Mouse (Mus musculus) intestine, postnatal 0 days (tissue): ENCODE results near the gene Olfr549. TPM values are rescaled to one million over a fixed set of nuclear protein-coding genes. Genes with fewer than 3 reads are reported as not detected.

ENCODE experiments used
- ATAC-seq: fragments of 200-750 bp; cut with Nextera tagmentation; 2 replicates; pipeline ENCODE4 v1.8.0; 2017; ENCODE audit warnings: mild to moderate bottlenecking, moderate TSS enrichment, moderate library complexity
- H3K27ac ChIP-seq: fragments of 300-500 bp; sonication (generic); 2 replicates; pipeline ENCODE4 v1.5.1; 2014; ENCODE audit warnings: mild to moderate bottlenecking, low read depth, low read length, moderate library complexity
- H3K27me3 ChIP-seq: fragments of 300-500 bp; sonication (generic); replicated peaks from 2 replicates; pipeline ENCODE4 v1.6.1; 2014; ENCODE audit warnings: low read length, mixed read lengths; ENCODE audit not compliant: control insufficient read depth, insufficient read depth
- H3K36me3 ChIP-seq: fragments of 300-500 bp; sonication (generic); 2 replicates; pipeline ENCODE4 v1.6.1; 2014; ENCODE audit warnings: mild to moderate bottlenecking, moderate library complexity; ENCODE audit not compliant: control insufficient read depth, insufficient read depth
- H3K4me1 ChIP-seq: fragments of 300-500 bp; sonication (generic); replicated peaks from 2 replicates; pipeline ENCODE4 v1.6.1; 2014; ENCODE audit warnings: antibody characterized with exemption, low read length, mixed read lengths; ENCODE audit not compliant: control insufficient read depth, insufficient read depth
- H3K4me2 ChIP-seq: fragments of 300-500 bp; sonication (generic); replicated peaks from 2 replicates; pipeline ENCODE4 v1.6.1; 2014; ENCODE audit warnings: low read depth, mild to moderate bottlenecking, moderate library complexity
- H3K4me3 ChIP-seq: fragments of 300-500 bp; sonication (generic); 2 replicates; pipeline ENCODE4 v1.5.1; 2014; ENCODE audit warnings: low read depth, low read length
- H3K9ac ChIP-seq: fragments of 300-500 bp; sonication (generic); 2 replicates; pipeline ENCODE4 v1.6.1; 2014; ENCODE audit warnings: mild to moderate bottlenecking, low read depth, low read length
- H3K9me3 ChIP-seq: fragments of 300-500 bp; sonication (generic); 2 replicates; pipeline ENCODE4 v1.6.1; 2016; ENCODE audit warnings: mixed run types; ENCODE audit not compliant: control insufficient read depth
- CTCF ChIP-seq: sonication (generic); IDR thresholded peaks from 2 replicates; pipeline ENCODE4 v1.5.1; 2016; ENCODE audit warnings: low read depth, mild to moderate bottlenecking, control low read depth, antibody characterized with exemption, moderate library complexity
- WGBS: fragments of 180-500 bp; shearing (Covaris S2); extraction: QIAGEN DNeasy Blood & Tissue Kit; methylation state at CpG from one replicate; pipeline ENCODE4 v1.1.7; 2014; 5-methylcytosine and 5-hydroxymethylcytosine counted together
- polyA plus RNA-seq: library from polyadenylated mRNA; unstranded; fragments of >200 nt; fragmentation: Nextera tagmentation; extraction: Ambion mirVana; gene quantifications from 2 replicates; pipeline ENCODE4 v1.2.1, GENCODE M21; 2015

The Olfr549 gene
- polyA plus RNA-seq, 1 experiment from 2014 or later = not detected

DNA sequence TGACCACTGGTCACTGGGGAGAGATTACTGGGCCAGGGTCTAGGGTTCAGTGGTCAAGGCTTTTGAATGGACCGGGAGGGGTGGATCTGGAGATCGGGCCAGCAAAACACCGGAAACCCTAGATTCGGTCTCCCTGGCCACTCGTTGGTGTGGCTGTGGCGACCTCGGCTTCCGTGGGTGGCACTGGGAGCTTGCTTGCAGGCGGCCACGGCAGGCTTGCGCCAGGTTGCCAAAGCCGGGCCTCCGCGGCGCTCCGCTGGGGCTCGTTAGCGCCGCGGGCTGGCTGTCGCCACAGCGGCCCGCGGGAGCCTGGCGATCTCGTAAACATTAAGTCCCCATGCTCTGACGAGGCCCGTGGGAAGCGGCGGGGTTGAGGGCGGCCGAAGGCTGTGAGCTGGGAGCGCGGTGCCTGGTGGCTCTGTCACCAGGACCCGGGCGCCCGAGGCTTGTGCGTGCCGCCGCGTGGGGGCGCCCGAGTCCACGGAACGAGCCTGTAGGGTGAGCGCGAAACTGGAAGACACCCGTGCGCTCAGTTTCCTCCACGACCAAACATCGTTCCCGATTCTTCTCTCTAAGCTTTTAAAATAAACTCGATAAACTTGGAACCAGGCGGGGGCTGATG, 36.7 kb upstream of the Olfr549 start:
- Histone ChIP-seq H3K27ac (no peak overlapping the region), H3K4me1 (no peaks in the 10 kb centered on the region), H3K4me3 (peak overlapping the region; percentile 43), H3K9ac (peak overlapping the region; percentile 50), H3K36me3 (no peaks in the 10 kb centered on the region), H3K9me3 (no peaks in the 10 kb centered on the region), H3K4me2 (peak overlapping the region; percentile 80), H3K27me3 (peaks cover 2% of the 10 kb centered on the region; the same call in 1 of the 2 replicates)
- under 1% methylated on average over 54 of the region's 54 CpGs for WGBS
- ATAC-seq = peak; percentile 86
- TF ChIP-seq CTCF = peak; percentile 90

DNA sequence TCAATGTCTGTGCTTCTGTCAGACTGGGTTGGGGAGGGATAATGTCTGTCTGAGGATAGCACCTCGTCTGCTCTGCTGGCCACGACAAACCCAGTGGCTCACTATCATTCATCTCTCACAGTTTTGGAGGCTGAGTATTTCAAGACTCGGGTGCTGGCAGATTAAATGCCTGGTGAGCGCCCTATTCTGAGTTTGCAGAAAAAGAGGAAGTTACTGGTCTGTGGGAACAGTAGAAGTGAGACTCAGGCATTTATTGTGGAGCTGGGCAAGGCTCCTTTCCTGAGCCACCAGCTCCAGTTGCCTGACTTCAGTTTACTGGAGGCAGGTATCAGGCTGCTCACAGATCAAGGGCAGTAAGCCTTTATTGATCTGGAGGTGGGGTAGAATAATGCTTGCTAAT, 35.5 kb upstream of the Olfr549 start:
- ATAC-seq = no peak
- WGBS = 76% methylated on average over 4 of the region's 4 CpGs

DNA sequence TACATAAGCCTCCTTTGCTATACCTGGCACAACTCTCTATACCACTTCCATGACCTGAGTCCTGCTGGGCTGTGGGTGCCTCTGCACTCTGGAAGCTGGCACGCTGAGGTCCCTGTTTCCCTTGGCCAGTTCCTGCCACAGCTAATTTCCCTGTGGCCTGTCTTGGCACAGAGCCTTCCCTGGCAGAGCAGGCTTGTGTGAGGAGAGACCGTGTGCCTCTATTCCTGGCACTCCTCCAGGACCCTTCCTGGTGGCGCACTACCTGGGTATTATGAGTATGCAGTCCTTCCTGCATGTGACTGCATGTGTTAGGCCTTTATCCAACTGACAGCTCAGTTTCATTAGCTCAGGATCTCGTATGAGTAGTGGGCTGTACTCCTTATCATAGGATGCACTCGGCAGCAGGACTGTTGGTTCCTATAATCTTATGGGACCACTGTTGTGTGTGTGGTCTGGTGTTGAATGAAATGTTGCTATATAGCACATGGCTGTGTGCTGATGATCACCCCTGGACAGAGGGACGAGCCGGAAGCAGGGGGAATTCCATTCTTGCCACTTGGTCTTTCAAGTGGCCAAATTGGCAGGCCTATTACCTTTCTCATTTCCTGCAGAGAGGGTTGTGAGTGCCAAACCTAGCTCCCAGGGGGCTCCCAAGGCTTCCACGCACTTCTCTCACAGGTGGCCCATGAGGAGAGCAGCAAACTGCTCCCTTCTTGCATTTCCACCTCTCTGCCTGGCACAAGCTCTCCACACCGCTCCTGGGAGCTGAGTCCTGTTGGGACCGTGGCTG, 33.2 kb upstream of the Olfr549 start:
- ATAC-seq = no peak
- Histone ChIP-seq H3K4me1 (no peaks in the 10 kb centered on the region), H3K36me3 (no peaks in the 10 kb centered on the region), H3K9me3 (no peaks in the 10 kb centered on the region), H3K4me3 (no peak overlapping the region), H3K27ac (no peak overlapping the region), H3K9ac (no peak overlapping the region), H3K27me3 (peaks cover 2% of the 10 kb centered on the region; the same call in 1 of the 2 replicates), H3K4me2 (no peak overlapping the region)
- no peak for TF ChIP-seq CTCF
- 79% methylated on average over 10 of the region's 10 CpGs for WGBS

More for the DNA sequence above, 35.5 kb upstream of the Olfr549 start:
- H3K4me2 ChIP-seq = no peak overlapping the region
- H3K9ac ChIP-seq = no peak overlapping the region
- no peak for TF ChIP-seq CTCF
- H3K4me1 ChIP-seq = no peaks in the 10 kb centered on the region
- no peak overlapping the region for H3K4me3 ChIP-seq
- H3K27me3 ChIP-seq = peaks cover 2% of the 10 kb centered on the region; the same call in 1 of the 2 replicates
- H3K9me3 ChIP-seq = no peaks in the 10 kb centered on the region
- no peaks in the 10 kb centered on the region for H3K36me3 ChIP-seq
- H3K27ac ChIP-seq = no peak overlapping the region

DNA sequence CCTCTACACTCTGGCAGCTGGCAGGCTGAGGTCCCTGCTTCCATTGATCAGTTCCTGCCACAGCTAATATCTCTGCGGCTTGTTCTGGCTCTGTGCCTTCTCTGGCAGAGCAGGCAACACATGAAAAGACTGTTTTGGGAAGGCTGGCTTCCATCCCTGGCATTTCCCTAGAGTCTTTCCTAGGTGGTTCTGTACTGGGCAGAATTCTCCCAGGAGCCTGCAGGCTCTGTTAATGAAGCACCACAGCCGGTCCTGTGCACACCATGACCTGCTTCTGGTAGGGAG, 32.7 kb upstream of the Olfr549 start:
- Histone ChIP-seq H3K27me3 (peaks cover 2% of the 10 kb centered on the region; the same call in 1 of the 2 replicates), H3K27ac (no peak overlapping the region), H3K4me2 (no peak overlapping the region), H3K36me3 (no peaks in the 10 kb centered on the region), H3K4me3 (no peak overlapping the region), H3K4me1 (no peaks in the 10 kb centered on the region), H3K9ac (no peak overlapping the region), H3K9me3 (no peaks in the 10 kb centered on the region)
- 84% methylated on average over 2 of the region's 2 CpGs for WGBS
- ATAC-seq = no peak
- TF ChIP-seq CTCF = no peak

DNA sequence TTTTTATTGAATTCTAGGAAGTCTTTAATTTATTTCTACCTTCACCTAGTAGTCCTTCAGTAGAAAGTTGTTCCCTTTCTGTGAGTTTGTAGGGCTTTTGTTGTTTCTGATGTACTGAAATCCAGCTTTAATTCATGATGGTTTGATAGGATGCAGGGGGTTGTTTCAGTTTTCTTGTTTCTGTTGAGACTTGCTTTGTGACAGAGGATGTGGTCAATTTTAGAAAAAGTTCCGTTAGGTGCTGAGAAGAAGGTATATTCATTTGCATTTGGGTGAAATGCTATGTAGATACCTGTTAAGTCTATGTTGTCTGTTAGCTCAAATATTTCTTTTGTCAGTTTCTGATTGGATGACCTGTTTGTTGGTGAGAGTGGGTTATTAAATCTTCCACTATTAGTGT, 20.6 kb upstream of the Olfr549 start:
- no peak for ATAC-seq
- TF ChIP-seq CTCF = no peak
- Histone ChIP-seq H3K36me3 (no peaks in the 10 kb centered on the region), H3K9me3 (no peaks in the 10 kb centered on the region), H3K27me3 (no peaks in the 10 kb centered on the region), H3K9ac (no peak overlapping the region), H3K4me1 (no peaks in the 10 kb centered on the region), H3K4me3 (no peak overlapping the region), H3K27ac (no peak overlapping the region), H3K4me2 (no peak overlapping the region)
- 86% methylated on average over 1 of the region's 1 CpGs for WGBS

DNA sequence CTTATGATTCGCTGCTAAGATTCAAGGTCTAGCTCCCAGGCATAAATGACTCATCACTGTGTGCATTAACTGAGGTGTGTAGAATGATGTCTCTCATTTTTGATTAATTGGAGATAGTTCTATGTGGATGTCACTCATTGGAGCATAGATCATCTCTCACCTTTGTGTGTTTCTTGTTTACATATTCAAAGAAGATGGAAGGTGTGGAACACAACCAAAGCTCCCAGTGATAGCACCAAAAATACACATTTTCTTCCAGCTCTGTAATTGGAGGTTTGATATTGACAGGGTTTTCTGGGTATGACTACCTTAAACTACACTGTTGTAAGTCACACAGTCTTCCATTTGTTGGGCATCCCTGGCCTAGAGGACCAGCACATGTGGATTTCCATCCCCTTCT, 15.2 kb upstream of the Olfr549 start, which contains the start of gene Olfr547:
Olfr547 (plus strand) TSS at position 301 of the 400 bp plus-strand sequence.
- Histone ChIP-seq H3K36me3 (no peaks in the 10 kb centered on the region), H3K27ac (no peak within 1 kb of the TSS), H3K4me1 (no peaks in the 10 kb centered on the region), H3K27me3 (no peaks in the 10 kb centered on the region), H3K4me3 (no peak within 1 kb of the TSS), H3K9ac (no peak within 1 kb of the TSS), H3K9me3 (no peaks in the 10 kb centered on the region), H3K4me2 (no peak within 1 kb of the TSS)
- WGBS = 79% methylated on average over 1 of the region's 1 CpGs
- no peak for ATAC-seq
- TF ChIP-seq CTCF = no peak
